Mouse (Mus musculus) layer of hippocampus, postnatal 36 days (tissue): ENCODE data around the gene Ddb2. TPM values are rescaled to one million over a fixed set of nuclear protein-coding genes. Genes with fewer than 3 reads are reported as not detected.

Source experiments
- DNase-seq, 2 experiments: peaks; one replicate each; pipeline ENCODE4 v3.0.0; 2022
- total RNA-seq, 2 experiments: library from RNA; stranded (reverse); gene quantifications; 2 replicates each; pipeline ENCODE4 v1.2.3; 2021

The Ddb2 gene
- 1 to 10 TPM; 9.3 to 9.8 TPM for total RNA-seq

GRCm38 (mm10) chr2:91236601-91237510, at the start of gene Ddb2:
TSS of gene Ddb2 (minus strand) at chr2:91236982.
- peak; percentile 85 to 86 for DNase-seq

- peak; percentile 74 for DNase-seq
Measured at GRCm38 (mm10) chr2:91285885-91286505, 49.2 kb upstream of the Ddb2 start.

DNA sequence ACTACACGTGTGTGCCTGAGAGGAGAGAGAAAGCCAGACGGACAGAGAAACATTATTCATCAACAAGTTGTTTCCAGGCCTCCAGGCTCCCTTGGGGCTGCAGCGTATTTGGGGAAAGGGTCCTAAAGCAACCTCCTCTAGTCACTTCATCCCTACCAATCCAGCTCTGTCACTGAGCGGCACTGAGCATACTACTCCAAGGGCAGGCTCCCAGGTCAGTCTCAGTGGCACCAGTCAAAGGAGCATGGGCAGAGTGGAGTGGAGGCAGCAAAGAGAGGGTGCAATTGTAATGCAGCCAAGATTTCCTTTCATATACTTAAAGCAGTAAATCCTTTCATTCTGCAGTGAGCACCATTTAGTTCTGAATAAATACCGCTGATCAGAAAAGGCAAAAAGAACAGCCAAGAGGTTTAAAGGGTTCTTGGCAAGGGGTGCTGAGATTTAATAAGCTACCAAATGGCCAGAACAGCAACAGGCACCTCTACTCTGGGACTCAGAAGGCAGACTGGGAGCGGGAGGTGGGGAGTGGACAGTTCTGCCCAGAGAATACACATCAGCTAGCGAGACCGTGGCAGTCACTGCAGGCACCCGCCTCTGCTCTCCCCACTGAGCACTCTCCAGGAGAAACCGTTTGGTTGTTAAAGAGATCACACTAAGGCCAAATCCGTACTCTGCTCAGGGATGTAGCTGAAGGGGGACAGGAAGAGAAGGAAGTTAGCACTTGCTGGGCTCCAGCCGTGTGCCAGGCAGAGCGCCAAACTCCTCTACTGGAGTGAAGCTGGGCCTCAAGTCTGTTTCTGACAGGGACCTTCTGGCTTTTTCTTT, 47.8 kb upstream of the Ddb2 start:
- peak in 1 of 2 experiments; percentile 39 for DNase-seq

DNA sequence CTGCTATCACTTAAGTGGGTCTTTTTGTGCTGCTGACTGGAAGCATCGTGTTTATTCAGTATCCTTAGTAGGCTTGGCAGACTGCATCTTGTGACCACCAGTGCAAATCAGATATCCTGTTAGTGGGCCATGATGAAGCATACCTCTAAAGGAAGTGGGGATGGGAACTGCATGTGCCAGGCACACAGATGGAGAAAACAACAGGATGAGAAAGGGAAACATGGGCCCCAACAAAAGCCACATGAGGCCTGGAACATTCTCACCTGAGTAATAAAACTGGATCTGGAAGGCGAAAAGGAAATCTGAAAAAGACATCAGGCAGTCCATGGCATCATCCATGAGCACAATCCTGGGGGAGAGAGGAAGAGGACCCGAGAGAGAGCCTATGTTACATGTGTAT, 47.2 kb upstream of the Ddb2 start:
- DNase-seq, result no peak

- DNase-seq, result no peak
Measured at GRCm38 (mm10) chr2:91281366-91281765, 44.6 kb upstream of the Ddb2 start.

DNA sequence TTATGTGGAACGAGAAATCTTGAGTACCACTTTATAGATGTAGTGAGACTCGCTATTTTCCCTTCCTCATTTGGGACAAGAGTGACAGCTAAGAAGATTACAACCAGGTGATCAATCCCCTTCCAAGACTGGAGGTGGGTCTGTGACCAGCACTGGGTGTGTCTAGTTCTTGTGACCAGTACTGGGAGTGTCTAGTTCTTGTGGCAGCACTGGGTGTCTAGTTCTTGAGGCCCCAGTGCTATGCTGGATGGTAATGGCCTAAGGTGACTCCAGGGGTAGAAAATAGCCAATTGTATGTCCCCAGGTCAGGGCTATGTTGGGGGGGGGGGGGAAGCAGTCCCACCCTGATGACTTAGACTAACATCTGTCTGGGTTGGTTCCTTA, 42.6 kb upstream of the Ddb2 start:
- no peak for DNase-seq

DNA sequence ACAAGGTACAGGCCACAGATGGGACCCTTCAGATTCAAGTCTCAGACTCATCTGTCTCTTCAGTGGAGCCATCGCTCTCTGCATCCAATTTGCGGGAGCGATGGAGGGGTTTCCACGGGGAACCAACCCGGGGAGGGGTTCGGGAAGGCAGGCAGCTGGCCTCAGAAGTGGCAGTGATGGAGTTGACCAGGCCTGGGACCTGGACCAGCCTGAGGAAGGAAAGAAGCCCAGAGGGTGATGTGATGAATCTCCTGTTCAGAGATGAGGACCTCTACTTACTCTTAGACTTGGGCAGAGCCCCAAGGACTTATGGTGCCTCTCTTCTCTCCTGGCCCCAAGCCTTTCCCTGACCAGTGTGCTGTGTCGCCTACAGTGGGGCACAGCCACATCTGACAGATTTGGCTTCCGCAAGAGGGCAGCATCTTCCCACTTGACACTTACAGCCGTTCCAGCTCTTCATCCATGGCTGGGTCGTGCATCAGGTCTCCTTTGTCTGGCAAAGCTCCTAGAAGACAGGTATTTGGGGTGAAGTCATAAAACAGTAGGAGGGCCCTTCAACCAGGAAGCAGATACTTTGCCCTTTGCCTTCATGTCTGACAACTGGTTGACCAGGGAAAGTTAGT, 42.1 kb upstream of the Ddb2 start:
- DNase-seq, result no peak

DNA sequence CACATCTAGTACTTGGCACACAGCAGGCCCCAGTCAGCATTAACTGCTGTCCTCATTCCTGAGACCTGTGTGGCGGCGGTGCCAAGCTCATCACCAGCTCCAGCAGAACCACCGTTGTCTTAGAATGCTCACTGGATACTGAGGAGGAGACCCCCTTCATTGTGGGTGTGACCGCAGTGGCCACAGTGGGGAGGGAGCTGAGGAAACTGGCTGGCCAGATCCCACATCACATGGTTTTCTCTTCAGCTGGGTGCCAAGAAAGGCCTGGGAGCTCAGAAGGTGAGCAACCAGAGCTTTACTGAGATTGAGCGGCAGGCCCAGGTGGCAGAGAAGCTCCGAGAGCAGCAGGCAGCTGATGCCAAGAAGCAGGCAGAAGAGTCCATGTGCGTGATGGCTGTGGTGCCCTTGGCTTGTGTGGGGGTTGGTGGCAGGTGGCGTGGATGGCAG, 32.9 kb upstream of the Ddb2 start:
- DNase-seq, result no peak

DNA sequence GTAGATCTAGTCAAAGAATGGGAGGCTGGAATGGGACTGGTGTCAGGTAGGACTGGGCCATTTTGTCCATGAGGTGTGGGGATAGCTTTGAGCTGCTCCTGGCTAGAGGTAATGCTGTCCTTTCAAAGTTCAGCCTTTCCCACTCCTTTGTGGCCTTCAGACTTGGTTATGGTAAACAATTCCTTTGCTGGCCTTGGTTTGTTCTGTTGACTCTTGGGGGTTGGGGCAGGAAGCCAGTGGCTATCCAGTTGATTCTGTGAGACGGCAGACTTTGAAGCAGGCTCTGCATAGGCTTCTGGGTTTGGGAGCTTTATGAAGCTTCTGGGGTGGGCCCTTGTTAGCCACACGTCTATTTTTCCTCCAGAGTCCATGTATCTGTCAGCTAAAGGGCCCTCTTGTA, 31.9 kb upstream of the Ddb2 start:
- DNase-seq, result no peak

- DNase-seq, result no peak
Measured at GRCm38 (mm10) chr2:91268042-91268441, 31.3 kb upstream of the Ddb2 start.

DNA sequence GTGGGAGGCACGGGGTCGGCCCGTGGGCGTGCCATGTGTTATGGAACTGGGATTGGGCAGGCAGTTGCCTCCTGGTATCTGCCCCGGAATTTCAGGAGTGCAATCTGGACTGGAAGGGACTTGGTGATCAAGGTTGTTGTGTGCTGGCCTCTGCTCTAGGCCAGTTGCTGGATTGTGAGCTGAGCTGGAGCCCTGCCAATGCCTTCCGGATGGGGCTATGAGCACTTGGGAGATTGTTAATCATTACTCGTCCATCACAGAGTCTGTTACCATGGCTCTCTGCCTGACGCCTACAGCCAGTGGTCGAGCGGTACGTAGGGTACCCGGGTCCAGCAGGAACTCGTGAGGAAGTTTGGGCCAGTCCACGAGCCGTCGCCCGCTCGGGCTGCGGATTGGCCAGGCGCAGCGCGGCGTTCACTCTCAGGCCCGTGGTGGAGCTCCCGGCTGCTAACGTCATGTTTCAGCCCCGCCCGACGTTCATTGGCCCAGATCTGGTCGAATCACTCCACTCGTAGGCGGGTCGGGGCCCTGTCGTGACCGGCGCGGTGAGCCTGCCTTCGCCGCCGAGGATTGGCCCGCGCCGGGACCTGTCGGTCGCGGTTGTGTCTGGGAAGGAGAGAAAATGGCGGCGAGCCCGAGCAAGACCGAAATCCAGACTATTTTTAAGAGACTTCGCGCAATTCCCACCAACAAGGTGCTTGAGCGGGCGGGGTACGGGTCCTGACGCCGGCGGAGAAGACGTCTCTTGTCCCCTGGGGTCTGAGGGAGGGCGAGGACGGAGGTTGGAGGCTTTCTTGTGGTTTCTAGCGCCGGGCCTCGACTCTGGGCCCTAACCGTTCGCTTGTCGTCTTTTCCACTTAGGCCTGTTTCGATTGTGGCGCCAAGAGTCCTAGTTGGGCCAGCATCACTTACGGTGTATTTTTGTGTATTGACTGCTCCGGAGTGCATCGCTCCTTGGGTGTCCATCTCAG, 28.2 kb upstream of the Ddb2 start, which contains the start of gene Arfgap2:
Gene Arfgap2 (plus strand): TSS at position 264 of the 971 bp plus-strand sequence.
- DNase-seq, result peak; percentile 97 to 98

- DNase-seq, result no peak
Measured at GRCm38 (mm10) chr2:91263692-91264660, 27.2 kb upstream of the Ddb2 start.

GRCm38 (mm10) chr2:91259493-91259892, 22.7 kb upstream of the Ddb2 start:
- DNase-seq, result no peak

GRCm38 (mm10) chr2:91258830-91259229, 22.0 kb upstream of the Ddb2 start:
- DNase-seq, result no peak

GRCm38 (mm10) chr2:91258054-91258453, 21.3 kb upstream of the Ddb2 start:
- peak in 1 of 2 experiments; percentile 60 for DNase-seq

DNA sequence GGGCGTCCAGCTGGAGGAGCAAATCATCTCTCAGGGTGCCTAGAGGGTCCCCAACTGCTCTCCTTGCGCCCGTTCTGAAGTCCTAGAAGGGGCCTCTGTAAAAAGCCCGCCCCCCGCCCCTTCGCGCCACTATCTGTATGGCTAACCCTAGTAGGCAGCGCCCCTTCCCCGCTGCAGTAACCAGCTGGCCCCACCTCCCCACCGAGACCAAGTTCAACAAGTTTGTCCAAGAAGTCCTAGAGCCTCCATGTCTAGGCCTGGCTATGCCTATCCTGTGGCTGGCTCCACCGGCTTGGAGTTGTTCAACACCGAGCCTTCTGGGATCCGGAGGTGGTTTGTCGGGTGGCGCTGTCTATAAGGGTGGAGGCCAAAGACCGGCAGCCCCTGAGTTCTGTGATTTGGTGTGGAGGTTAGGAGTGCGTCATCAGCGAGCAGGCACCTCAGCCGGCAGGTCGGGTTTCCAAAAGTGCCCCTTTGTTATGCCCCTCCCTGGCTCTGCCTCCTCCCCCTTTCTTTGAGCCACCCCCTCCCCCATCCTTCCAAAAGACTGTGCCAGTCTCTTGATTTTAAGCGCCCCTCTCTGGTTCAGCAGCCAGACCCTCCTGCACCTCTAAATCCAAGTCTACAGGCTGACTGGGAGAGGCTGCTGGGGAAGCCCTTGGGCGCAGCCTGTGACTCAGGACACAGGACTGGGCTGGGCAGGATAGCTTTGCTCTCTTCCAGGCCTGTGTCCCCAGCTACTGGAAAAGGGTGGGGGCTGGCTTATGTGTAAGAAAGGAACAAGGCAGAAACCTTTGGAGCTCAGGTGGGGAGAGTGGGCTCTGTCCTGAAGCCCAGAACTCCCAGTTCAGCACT, 20.6 kb upstream of the Ddb2 start:
- no peak for DNase-seq

DNA sequence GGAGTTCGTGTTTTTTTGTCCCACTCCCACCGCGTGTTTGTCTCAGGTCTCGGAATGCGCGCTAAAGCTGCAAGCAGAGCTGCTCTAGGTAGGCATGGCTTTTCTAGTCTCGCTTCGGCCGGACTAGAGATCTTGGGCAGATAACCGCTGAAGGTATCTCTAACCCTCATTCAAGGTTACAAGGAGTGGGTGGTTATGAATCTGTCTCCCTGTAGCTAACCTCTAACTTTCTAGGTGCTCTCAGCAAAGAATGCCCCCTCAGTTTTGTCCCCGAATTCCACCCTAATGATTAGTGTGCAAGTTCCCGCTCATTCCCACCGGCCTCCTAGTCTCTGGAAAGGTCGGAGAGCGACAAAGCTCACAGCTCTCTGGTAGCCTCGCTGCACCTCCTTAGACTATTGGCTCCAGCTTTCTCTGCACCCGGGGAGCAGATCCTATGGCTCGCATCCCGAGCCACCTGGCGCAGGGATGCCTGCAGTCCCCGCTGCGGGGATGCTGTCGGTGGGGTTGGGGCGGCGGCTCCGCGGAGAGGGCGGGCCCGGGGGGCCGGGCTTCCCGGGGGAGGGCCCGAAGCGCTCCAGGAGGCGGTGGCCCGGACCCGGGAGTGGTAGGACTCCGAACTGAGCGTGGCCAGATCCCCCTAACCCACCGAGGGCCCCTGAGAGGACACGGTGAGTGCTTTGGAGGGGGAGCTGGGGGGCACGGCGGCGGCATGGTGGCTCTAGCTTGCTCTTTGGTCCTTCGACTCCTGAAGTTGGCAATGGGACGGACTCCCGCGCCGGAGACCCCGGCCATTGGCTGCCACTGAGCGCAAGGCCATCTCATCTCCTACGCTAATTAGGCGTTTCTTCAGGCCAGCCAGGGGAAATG, 19.7 kb upstream of the Ddb2 start:
- DNase-seq, result peak in 1 of 2 experiments; percentile 51

DNA sequence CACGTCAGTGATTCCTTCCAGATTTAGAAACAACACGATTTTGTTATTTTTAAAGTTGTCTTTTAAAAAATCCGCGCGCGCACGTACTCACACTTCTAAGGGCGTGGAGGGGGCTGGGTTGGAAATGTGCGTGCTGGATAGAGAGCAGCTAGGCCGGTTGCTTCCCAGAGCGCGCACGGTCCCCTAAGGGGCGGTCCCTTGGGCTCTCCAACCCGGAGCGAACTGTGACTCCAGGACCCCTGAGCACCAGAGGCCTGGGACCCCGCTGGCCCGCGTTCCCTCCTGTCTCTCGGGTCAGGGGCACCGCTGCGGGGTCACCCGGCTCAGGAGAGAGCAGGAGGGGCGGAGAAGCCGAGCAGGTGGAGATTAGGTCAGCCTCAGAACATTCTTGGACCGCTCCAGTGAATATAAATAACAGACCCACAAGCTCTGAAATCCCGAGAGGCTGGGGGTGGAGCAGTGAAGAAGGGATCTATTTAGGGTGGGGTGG, 18.9 kb upstream of the Ddb2 start, which contains the start of gene Pacsin3:
Gene Pacsin3 (plus strand): TSS at position 294 of the 490 bp plus-strand sequence.
- DNase-seq, result no peak
